Mouse (Mus musculus) Muller cell, postnatal 12 days (primary cell): Measurements from ENCODE around the gene Map1b.

ENCODE experiments used
- DNase-seq: peaks from one replicate; pipeline ENCODE4 v3.0.0-alpha.2; 2015; ENCODE audit errors: inconsistent ontology term

Gene Map1b

DNA sequence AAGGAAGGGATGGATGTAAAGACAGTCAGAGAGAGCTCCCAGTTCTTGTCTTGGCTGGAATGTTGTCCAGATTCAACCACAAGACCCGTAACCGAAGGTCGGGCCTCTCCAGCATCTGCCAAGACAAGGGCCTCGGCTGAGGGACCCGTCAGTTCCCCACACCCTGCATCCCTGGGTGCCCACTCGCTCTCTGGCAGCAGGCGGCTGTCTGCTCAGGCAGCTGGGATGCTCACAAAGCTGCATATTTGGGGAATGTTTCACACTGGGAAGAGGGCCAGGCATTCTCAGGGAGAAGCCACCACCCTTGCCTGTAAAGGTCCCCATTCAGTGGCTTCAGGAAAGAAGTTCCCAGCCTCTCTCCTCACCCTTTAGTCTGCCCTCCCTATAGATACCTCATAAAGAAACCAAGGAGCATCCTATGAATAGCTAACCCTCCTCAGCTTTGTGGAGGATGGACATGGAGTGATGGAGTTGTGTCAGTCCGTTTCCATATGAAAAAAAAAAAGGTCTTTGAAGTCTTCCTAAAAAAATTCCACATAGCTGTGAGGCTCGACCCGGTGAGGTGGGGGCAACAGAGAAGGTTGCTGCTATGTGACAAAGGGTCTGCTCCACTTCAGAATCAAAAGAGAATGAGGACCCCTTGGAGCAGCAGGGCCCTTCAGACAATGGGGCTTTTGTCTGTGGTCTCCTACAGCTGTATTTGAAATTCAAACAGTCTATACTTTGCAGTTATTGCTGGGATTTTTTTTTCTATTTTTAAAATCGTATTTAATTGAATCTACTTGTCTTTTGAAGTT is 68.7 kb downstream of the Map1b start:
- DNase-seq: peak; percentile 94

DNA sequence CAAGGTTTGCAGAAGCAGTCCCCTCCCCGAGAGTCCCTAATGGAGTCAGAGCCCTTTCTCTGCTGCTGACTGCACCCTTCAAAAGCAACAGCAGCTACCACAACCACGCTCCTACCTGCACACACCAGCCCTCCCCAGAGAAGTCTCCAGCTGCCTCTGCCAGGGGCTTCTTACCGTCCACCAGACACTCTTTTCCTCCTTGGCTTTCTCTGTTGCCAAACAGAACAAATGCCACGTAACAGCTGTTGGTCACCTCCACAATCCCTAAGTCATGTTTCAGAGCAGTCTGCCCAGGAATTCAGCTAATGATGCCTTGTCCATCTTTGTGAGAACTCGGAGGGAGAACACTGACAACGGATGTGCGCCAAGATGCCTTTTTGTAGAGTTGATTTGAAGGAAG is 69.3 kb downstream of the Map1b start:
- DNase-seq: no peak

GRCm38 (mm10) chr13:99444880-99445279 is 71.5 kb downstream of the Map1b start:
- DNase-seq: no peak

GRCm38 (mm10) chr13:99444431-99444871 is 71.9 kb downstream of the Map1b start:
- peak; percentile 95 for DNase-seq

GRCm38 (mm10) chr13:99443484-99444175 is 72.7 kb downstream of the Map1b start:
- peak; percentile 43 for DNase-seq

DNA sequence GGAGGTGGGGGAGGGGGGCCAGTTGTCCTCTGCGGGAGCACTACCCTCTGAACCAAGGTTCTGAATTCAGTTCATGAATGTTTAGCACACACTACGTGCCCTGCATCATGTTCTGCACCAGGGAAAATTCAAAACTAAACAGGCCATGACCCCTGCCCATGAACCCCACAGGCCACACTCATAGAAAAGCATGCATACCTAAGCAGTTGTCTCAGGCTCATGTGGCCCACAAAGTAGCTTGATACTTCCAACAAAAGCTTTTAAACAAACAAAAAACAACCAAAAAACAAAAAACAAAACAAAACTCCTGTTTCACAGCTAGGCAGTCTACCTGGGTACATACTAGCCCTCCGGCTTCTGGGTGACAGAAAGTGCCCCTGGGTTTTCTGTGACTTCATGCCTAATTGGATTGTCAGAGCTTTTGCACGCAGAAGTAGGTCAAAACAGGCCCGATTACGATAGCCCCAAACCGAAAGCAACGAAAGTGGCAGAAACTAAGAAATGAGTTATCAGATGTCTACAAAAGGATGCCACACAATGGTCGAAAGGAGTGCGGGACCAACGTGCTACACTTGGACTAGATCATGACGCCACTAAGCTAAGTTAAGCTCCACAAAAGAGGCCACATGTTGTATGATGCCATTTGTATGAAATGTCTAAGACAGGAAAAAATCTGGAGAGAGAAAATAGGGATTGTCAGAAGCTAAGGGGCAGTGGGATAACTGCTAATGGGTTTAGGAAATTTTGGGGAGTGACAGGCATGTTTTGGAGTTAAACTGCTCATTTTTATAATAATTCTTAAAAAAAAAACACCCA is 73.7 kb downstream of the Map1b start:
- DNase-seq: peak; percentile 64

- DNase-seq: peak; percentile 71
Observed at GRCm38 (mm10) chr13:99441700-99442433, 74.5 kb downstream of the Map1b start.

- no peak for DNase-seq
Observed at GRCm38 (mm10) chr13:99440228-99440627, 76.1 kb downstream of the Map1b start.

GRCm38 (mm10) chr13:99439357-99439756 is 77.0 kb downstream of the Map1b start:
- peak; percentile 47 for DNase-seq

DNA sequence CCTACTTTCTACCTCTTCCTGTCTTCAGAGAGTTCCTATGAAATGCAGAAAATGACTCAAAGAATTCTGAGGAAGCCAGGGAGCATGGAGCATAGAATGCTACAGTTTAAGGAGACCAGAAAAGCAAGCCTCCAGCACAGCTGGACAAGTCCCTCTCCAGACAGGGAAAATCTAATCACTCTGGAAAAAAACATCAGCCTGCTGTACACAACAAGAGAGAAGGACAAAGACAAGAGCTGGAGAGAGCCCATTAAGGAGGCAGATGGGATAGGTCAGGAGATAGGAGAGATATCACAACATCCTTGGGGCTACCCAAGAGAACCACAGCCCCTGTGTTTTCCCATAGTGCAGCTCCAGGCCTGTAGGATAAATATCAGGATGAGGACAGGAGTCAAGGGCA is 79.3 kb downstream of the Map1b start:
- no peak for DNase-seq

GRCm38 (mm10) chr13:99434494-99434893 is 81.8 kb downstream of the Map1b start:
- DNase-seq: no peak

GRCm38 (mm10) chr13:99433068-99434008 is 83.0 kb downstream of the Map1b start:
- DNase-seq: no peak

DNA sequence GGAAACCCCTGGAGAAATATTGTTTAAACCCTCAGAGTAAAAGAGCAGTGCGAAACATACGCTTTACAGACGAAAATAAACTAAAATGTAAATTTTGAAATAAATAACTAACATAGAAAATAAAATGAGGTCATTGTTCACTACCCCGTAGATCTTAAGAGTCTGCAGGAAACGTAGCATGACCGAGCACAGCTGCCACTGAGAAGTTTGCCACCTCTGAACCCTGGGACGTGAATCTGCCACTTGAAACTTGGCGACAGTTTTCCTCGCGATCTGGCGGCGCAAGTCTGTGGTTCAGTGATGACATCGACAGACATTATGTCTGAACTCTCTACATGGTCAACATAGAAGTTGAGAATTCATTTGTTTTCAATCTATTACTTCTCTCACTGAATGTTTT is 92.8 kb downstream of the Map1b start:
- DNase-seq: no peak

DNA sequence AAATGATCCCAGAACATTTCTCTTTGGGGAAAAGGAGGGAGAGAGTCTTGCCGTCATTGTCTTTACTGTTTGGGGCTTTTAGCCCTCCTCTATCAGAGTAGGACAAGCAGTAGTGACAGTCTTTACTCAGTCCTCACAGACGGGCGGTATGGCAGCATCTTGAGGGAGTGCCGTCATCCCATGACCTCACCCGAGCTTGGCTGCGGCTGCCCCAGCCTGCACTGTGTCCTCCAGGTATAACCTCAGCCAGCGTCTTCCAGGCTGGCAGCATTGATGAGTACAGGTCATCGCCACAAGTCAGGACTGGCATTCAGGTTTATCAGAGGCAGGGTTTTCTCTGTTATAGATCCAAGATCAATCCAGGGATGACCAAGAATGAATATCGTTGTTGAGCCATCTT is 99.7 kb downstream of the Map1b start:
- DNase-seq: no peak

DNA sequence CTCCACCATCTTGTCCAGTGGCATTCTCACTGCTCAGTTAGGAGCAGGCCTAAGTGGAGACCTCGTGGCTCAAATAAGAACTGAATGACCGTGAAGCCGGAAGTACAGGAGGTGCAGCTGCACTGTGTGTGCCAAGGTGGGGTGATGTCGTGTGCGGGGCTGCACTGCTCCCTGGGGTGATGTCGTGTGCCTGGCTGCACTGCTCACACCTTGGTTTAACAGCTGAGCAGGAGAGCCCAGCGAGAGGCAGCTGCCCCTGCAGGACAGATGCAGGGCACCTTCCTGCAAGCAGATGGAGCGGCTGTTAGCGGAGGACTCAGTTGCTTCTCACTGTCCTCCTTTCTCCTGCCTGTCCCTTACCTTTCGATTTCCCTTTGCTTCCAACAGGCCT is 102.0 kb downstream of the Map1b start:
- DNase-seq: no peak

DNA sequence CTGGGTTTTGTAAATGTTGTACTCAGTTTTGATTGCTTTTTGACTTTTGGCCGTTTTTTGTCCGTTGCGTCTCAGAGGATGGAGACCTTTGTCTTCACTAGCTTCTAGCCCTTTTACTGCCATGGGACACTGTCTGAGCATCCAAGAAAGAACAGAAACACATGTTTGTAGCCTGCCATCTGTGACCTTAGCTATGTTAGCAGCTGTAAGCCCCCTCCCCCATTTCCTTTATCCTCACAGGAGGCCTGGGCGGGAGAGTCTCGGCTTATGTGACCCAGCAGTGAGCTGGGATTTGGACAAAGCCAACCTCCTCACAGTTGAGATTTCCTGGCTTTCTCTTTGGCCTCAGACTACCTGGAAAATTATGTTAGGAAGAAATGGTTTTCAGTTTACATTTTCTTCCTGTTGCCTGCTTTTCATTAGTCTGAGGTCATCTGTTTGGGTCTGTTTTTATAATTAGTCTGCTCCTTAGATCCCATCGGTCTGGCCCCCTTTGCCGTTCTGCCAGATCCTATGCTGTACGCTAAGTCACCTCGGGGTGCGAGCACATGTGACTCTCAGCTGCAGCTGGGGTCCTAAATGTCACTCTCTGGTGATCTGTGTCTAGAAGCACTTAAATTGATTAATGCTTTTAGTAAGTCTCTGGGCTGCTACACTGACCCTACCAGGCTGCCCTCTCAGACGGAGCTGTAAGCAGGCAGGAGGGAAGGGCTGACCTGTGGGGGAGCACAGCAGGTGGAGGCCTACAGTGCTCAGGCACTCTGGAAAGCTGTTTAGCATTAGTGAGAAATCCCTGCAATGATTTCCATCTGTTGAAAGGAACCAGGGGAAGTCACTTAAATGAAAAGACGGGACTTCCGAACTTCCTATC is 102.6 kb downstream of the Map1b start:
- DNase-seq: no peak

- peak; percentile 58 for DNase-seq
Observed at GRCm38 (mm10) chr13:99412477-99413080, 103.8 kb downstream of the Map1b start.

DNA sequence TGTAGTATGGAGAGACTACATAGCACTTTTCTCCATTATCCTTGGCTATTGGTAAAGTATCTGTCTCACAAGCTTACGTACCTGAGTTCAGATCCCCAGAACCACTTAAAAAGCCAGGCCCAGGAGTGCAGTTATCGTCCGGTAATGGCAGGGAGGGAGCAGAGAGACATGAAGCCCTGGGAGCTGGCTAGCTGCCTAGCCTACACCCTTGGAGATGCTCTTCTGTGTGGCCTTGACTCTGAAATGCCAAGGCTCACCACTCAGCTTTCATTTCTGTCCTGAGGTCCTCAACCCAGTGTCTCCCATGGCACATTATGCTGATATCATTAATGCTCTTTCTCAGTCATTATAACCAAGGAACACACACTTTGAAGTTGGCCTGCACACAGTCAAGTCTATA is 104.6 kb downstream of the Map1b start:
- DNase-seq: no peak
